Mouse (Mus musculus) layer of hippocampus, adult 8-10 months (tissue): ENCODE results near the gene Tmem216. TPM values are rescaled to one million over a fixed set of nuclear protein-coding genes. Genes with fewer than 3 reads are reported as not detected.

Experiments used
- DNase-seq, 2 experiments: peaks; one replicate each; pipeline ENCODE4 v3.0.0; 2022; ENCODE audit warnings: low spot score in 2 of 2
- total RNA-seq, 4 experiments: library from RNA; stranded (reverse); gene quantifications; 2 replicates each; pipeline ENCODE4 v1.2.4; 2022

The Tmem216 gene
- total RNA-seq, 4 experiments from 2014 or later: 10.1 to 14.1 (median 13.3) TPM

- DNase-seq: no peak
Measured at GRCm38 (mm10) chr19:10495670-10496069, 60.4 kb downstream of the Tmem216 start.

DNA sequence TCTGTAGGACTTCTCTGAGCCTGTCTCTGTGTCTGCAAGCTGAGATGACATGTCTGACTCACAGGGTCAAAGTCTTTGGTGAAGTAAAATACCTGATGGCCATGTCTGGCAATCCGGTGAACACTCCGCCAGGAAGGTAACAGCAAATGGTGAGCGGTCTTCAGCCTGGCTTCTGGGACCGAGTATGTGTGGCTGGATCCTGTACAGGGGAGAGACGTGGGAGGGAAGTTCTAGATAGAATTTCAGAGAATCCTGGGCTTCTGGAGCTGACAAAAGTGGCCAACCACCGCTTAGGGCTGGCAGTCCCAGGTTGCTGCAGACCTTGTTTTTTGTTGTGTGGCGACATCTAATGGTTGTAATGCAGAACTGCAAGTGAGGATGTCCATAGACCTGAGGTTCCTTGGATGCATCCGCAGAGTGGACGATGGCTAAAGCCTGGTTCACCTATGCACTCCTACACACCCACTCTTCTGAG is 69.7 kb downstream of the Tmem216 start:
- peak; percentile 55 to 67 for DNase-seq

Other genes with a start within 250 kb of the Tmem216 start
- 100 to 1,000 TPM; 241 to 317 (median 281) TPM for gene Syt7, start 167.1 kb downstream of the Tmem216 start, total RNA-seq
- gene Lrrc10b, start 98.8 kb downstream of the Tmem216 start, total RNA-seq: 10 to 100 TPM; 47.8 to 70.9 (median 54.8) TPM
- 1 to 10 TPM; 1.4 to 3.4 (median 1.9) TPM for gene Ppp1r32, start 73.3 kb downstream of the Tmem216 start, total RNA-seq
- 10 to 100 TPM; 75.6 to 85.5 (median 83.0) TPM for gene Cpsf7, start 31.0 kb downstream of the Tmem216 start, total RNA-seq
- 10 to 100 TPM; 48.8 to 64.9 (median 58.2) TPM for gene Sdhaf2, start 30.1 kb downstream of the Tmem216 start, total RNA-seq
- 10 to 100 TPM in 3 of 4 experiments, 1 to 10 TPM in 1; 9.8 to 15.8 (median 12.8) TPM for gene Cyb561a3, start 20.9 kb upstream of the Tmem216 start, total RNA-seq
- gene Tmem138, start 21.1 kb upstream of the Tmem216 start, total RNA-seq: 10 to 100 TPM; 12.8 to 19.3 (median 15.4) TPM
- gene Ddb1, start 49.1 kb upstream of the Tmem216 start, total RNA-seq: 100 to 1,000 TPM; 191 to 201 (median 197) TPM
- 10 to 100 TPM; 15.3 to 21.4 (median 19.9) TPM for gene Tkfc, start 49.4 kb upstream of the Tmem216 start, total RNA-seq
- under 1 TPM; 0.64 to 0.96 (median 0.86) TPM for gene Vwce, start 78.0 kb upstream of the Tmem216 start, total RNA-seq
- not detected for gene Pga5, start 121.8 kb upstream of the Tmem216 start, total RNA-seq
- 10 to 100 TPM; 18.0 to 22.6 (median 20.7) TPM for gene Vps37c, start 132.5 kb upstream of the Tmem216 start, total RNA-seq
- gene Cd5, start 182.8 kb upstream of the Tmem216 start, total RNA-seq: under 1 TPM in 3 of 4 experiments, not detected in 1; 0.14 to 0.59 (median 0.58) TPM